Mouse (Mus musculus) hindbrain, postnatal 0 days (tissue): ENCODE measurements around the gene Asb3. TPM values are rescaled to one million over a fixed set of nuclear protein-coding genes. Genes with fewer than 3 reads are reported as not detected.
"Not testable (repeated sequence)": the region's sequence is repeated elsewhere in the genome, so short reads cannot be mapped to it uniquely, and the experiment has no call there.

Source experiments
- ATAC-seq: fragments of 200-750 bp; cut with Nextera tagmentation; 2 replicates; pipeline ENCODE4 v1.8.0; 2017; ENCODE audit warnings: mild to moderate bottlenecking, moderate TSS enrichment, moderate library complexity
- DNase-seq: peaks from one replicate; pipeline ENCODE4 v3.0.0-alpha.2; 2015; ENCODE audit warnings: low spot score
- H3K27ac ChIP-seq: fragments of 300-500 bp; sonication (generic); 2 replicates; pipeline ENCODE4 v1.5.1; 2014; ENCODE audit warnings: mild to moderate bottlenecking
- H3K27me3 ChIP-seq: fragments of 300-500 bp; sonication (generic); 2 replicates; pipeline ENCODE4 v1.6.1; 2014; ENCODE audit warnings: low read length, mixed read lengths; ENCODE audit not compliant: insufficient read depth
- H3K36me3 ChIP-seq: fragments of 300-500 bp; sonication (generic); 2 replicates; pipeline ENCODE4 v1.6.1; 2014; ENCODE audit warnings: low read length, mixed read lengths; ENCODE audit not compliant: insufficient read depth
- H3K4me1 ChIP-seq: fragments of 300-500 bp; sonication (generic); 2 replicates; pipeline ENCODE4 v1.6.1; 2014; ENCODE audit warnings: antibody characterized with exemption, low read length, mixed read lengths; ENCODE audit not compliant: insufficient read depth
- H3K4me2 ChIP-seq: fragments of 300-500 bp; sonication (generic); 2 replicates; pipeline ENCODE4 v1.6.1; 2014; ENCODE audit warnings: low read depth, mild to moderate bottlenecking, low read length, moderate library complexity, mixed read lengths
- H3K4me3 ChIP-seq: fragments of 300-500 bp; sonication (generic); 2 replicates; pipeline ENCODE4 v1.5.1; 2014; ENCODE audit warnings: low read length
- H3K9ac ChIP-seq: fragments of 300-500 bp; sonication (generic); replicated peaks from 2 replicates; pipeline ENCODE4 v1.6.1; 2014; ENCODE audit warnings: mild to moderate bottlenecking, low read length, moderate library complexity, mixed read lengths
- H3K9me3 ChIP-seq: fragments of 300-500 bp; sonication (generic); 2 replicates; pipeline ENCODE4 v1.6.1; 2016; ENCODE audit warnings: low read length, mixed read lengths
- CTCF ChIP-seq: IDR thresholded peaks from 2 replicates; pipeline ENCODE4 v1.5.1; 2016; ENCODE audit warnings: antibody characterized with exemption, control low read depth, low read depth
- WGBS: fragments of 180-500 bp; shearing (Covaris S2); extraction: QIAGEN DNeasy Blood & Tissue Kit; methylation state at CpG from one replicate; pipeline ENCODE4 v1.1.7; 2014; 5-methylcytosine and 5-hydroxymethylcytosine counted together
- polyA plus RNA-seq: library from polyadenylated mRNA; unstranded; fragments of >200 nt; fragmentation: Nextera tagmentation; extraction: Ambion mirVana; gene quantifications from 2 replicates; pipeline ENCODE4 v1.2.1, GENCODE M21; 2015
- total RNA-seq: library from RNA; depleted of rRNA; stranded (reverse); fragments of >200 nt; gene quantifications from 2 replicates; pipeline ENCODE4 v1.2.3, GENCODE M21; 2014

The Asb3 gene
- total and polyA plus RNA-seq, 2 experiments from 2014 or later: 14.8 to 19.8 TPM

GRCm38 (mm10) chr11:30998199-30998598, 113.0 kb downstream of the Asb3 start:
- Histone ChIP-seq H3K27ac (no peak overlapping the region), H3K4me3 (no peak overlapping the region), H3K36me3 (no peaks in the 10 kb centered on the region), H3K4me1 (no peaks in the 10 kb centered on the region), H3K9ac (no peak overlapping the region), H3K4me2 (no peak overlapping the region), H3K9me3 (no peaks in the 10 kb centered on the region), H3K27me3 (no peaks in the 10 kb centered on the region)
- 92% methylated on average over 5 of the region's 5 CpGs for whole genome bisulfite sequencing
- ATAC-seq: no peak
- DNase-seq: no peak
- TF ChIP-seq CTCF: no peak

GRCm38 (mm10) chr11:30998704-30999103, 113.5 kb downstream of the Asb3 start:
- ATAC-seq (no peak), DNase-seq (no peak)
- no peak for TF ChIP-seq CTCF
- Histone ChIP-seq H3K4me3 (no peak overlapping the region), H3K4me1 (no peaks in the 10 kb centered on the region), H3K4me2 (no peak overlapping the region), H3K27ac (no peak overlapping the region), H3K36me3 (no peaks in the 10 kb centered on the region), H3K9ac (no peak overlapping the region), H3K27me3 (no peaks in the 10 kb centered on the region), H3K9me3 (no peaks in the 10 kb centered on the region)
- WGBS: 90% methylated on average over 2 of the region's 2 CpGs

- H3K4me2 ChIP-seq: no peak overlapping the region
- no peaks in the 10 kb centered on the region for H3K9me3 ChIP-seq
- no peaks in the 10 kb centered on the region for H3K36me3 ChIP-seq
- TF ChIP-seq CTCF: no peak
- no peak overlapping the region for H3K27ac ChIP-seq
- WGBS: 97% methylated on average over 2 of the region's 2 CpGs
- ATAC-seq (no peak), DNase-seq (no peak)
- H3K27me3 ChIP-seq: no peaks in the 10 kb centered on the region
- H3K4me1 ChIP-seq: no peaks in the 10 kb centered on the region
- no peak overlapping the region for H3K4me3 ChIP-seq
- no peak overlapping the region for H3K9ac ChIP-seq
Measured at GRCm38 (mm10) chr11:31000028-31000427, 114.8 kb downstream of the Asb3 start.

GRCm38 (mm10) chr11:31001169-31001908, 116.1 kb downstream of the Asb3 start:
- H3K9me3 ChIP-seq: no peaks in the 10 kb centered on the region
- no peaks in the 10 kb centered on the region for H3K36me3 ChIP-seq
- no peak for TF ChIP-seq CTCF
- no peak overlapping the region for H3K9ac ChIP-seq
- H3K27ac ChIP-seq: no peak overlapping the region
- H3K4me1 ChIP-seq: no peaks in the 10 kb centered on the region
- WGBS: 94% methylated on average over 4 of the region's 4 CpGs
- no peaks in the 10 kb centered on the region for H3K27me3 ChIP-seq
- DNase-seq (no peak), ATAC-seq (no peak)
- H3K4me2 ChIP-seq: no peak overlapping the region
- no peak overlapping the region for H3K4me3 ChIP-seq

- H3K9ac ChIP-seq, H3K27ac ChIP-seq, H3K4me2 ChIP-seq, DNase-seq, H3K4me1 ChIP-seq, H3K4me3 ChIP-seq, H3K27me3 ChIP-seq, H3K36me3 ChIP-seq, H3K9me3 ChIP-seq, ATAC-seq: not testable (repeated sequence)
- WGBS: 94% methylated on average over 1 of the region's 1 CpGs
Measured at GRCm38 (mm10) chr11:31009668-31010067, 124.5 kb downstream of the Asb3 start.

GRCm38 (mm10) chr11:31017466-31017865, 132.2 kb downstream of the Asb3 start:
- not testable (repeated sequence) for H3K27me3 ChIP-seq

GRCm38 (mm10) chr11:31034958-31035357, 149.7 kb downstream of the Asb3 start:
- Histone ChIP-seq H3K36me3 (no peaks in the 10 kb centered on the region; the same call in 1 of the 2 replicates), H3K27me3 (no peaks in the 10 kb centered on the region), H3K9me3 (peaks cover 4% of the 10 kb centered on the region; the same call in 1 of the 2 replicates), H3K9ac (no peak overlapping the region), H3K27ac (no peak overlapping the region), H3K4me3 (no peak overlapping the region), H3K4me2 (no peak overlapping the region), H3K4me1 (no peaks in the 10 kb centered on the region)
- DNase-seq: no peak
- ATAC-seq: no peak
- TF ChIP-seq CTCF: no peak
- whole genome bisulfite sequencing: 96% methylated on average over 4 of the region's 4 CpGs

More at GRCm38 (mm10) chr11:31017466-31017865, 132.2 kb downstream of the Asb3 start:
- not testable (repeated sequence) for H3K9me3 ChIP-seq, H3K36me3 ChIP-seq, H3K9ac ChIP-seq, H3K27ac ChIP-seq, H3K4me2 ChIP-seq, H3K4me3 ChIP-seq, DNase-seq, H3K4me1 ChIP-seq, ATAC-seq
- 59% methylated on average over 15 of the region's 15 CpGs for WGBS
